Mouse (Mus musculus): ENCODE measurements around the gene Spem2.
A peak's percentile ranks its signal among the peaks of the same experiment; 100 is the strongest.

The Spem2 gene

GRCm38 (mm10) chr11:69799394-69800137, 18.7 kb downstream of the Spem2 start:
- peak; percentile 46 for DNase-seq (ENCODE audit: low read depth, low spot score)

GRCm38 (mm10) chr11:69797924-69798323, 20.3 kb downstream of the Spem2 start:
- DNase-seq (ENCODE audit: low read depth, low spot score): no peak

GRCm38 (mm10) chr11:69795983-69796435, 22.3 kb downstream of the Spem2 start:
- DNase-seq (ENCODE audit: low read depth, low spot score): no peak

- peak; percentile 98 for DNase-seq (ENCODE audit: low read depth, low spot score)
These were observed 22.9 kb downstream of the Spem2 start, which contains the start of gene Chrnb1 for GRCm38 (mm10) chr11:69795168-69795982. Gene Chrnb1 (minus strand): TSS chr11:69795943.

GRCm38 (mm10) chr11:69793429-69793828, 24.8 kb downstream of the Spem2 start:
- no peak for DNase-seq (ENCODE audit: low read depth, low spot score)

GRCm38 (mm10) chr11:69791420-69791819, 26.8 kb downstream of the Spem2 start:
- DNase-seq (ENCODE audit: low read depth, low spot score): no peak

DNA sequence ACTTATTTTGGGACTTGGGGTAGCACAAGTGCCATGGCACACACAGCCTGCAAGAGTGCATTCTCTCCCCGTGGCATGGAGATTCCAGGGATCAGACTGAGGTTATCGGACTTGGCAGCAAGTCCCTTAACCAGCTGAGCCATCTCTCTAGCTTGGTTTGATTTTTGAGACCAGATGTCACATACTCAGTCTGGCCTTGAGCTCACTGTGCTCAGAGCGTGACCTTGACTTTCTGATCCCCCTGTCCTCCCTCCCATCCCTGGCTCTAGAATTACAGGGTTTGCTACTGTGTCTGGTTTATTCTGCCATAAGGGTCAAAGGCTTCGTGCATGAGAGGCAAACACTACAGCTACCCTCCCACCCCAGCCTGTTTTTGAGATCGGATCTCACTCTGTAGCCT, 28.8 kb downstream of the Spem2 start:
- DNase-seq (ENCODE audit: low read depth, low spot score): no peak

GRCm38 (mm10) chr11:69787306-69787705, 31.0 kb downstream of the Spem2 start:
- peak; percentile 49 for DNase-seq (ENCODE audit: low read depth, low spot score)

DNA sequence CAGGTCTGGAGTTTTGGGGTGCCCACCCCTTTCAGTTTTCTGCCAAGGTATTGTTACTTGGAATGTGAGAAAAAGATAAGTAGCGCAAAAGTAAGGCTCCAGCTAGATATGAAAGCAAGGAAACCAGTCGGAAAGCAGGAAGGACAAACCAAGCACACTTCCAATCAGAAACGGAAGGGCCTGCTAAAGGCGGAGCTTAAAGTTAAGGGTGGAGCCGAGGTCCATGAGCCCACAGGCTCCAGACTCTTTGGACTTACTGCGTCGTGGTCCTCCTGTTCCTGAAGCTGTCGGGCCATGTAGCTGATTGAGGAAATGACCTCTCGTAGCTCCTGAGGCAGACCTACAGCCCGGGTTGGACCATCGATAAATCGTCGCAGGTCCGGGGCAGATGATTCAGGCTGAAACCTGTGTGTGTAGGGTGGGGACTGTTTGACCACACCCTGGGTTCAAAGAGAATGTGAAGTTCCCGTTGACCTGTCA, 33.4 kb downstream of the Spem2 start:
- peak; percentile 97 for DNase-seq (ENCODE audit: low read depth, low spot score)

DNA sequence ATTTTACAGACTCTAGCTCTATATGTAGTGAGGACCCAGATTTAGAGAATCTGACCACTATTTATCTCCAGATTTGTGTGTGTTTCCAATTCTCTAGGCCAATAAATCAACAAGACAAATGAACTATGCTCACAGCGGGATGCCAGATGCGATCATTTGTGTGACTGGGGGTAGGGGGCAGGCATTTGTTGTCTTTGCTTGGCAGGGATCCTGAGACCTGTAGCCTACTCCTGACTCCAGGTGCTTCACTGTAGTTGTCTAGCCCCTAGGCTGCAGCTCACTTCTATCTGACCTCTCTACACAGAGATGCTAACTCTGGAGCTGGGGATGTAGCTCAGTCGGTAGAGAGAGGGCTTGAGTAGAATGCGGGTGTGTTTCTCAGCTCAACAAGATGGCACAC, 36.4 kb downstream of the Spem2 start:
- peak; percentile 81 for DNase-seq (ENCODE audit: low read depth, low spot score)

DNA sequence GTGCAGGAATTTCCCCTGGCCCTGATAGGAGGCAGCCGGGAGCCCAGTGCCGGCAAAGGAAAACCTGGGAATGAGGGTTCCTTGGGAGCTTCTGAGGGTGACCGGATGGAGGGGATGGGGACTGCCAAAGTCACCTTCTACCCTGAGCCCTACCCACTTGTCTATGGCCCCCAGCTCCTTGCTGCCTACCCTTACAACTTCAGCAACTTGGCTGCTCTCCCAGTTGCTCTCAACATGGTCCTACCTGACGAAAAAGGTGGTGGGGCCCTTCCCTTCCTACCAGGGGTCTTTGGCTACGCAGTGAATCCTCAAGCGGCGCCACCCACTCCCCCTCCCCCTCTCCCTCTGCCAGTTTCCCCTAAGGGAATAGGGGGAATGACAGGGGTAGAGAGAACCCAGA, 39.3 kb downstream of the Spem2 start:
- no peak for DNase-seq (ENCODE audit: low read depth, low spot score)

DNA sequence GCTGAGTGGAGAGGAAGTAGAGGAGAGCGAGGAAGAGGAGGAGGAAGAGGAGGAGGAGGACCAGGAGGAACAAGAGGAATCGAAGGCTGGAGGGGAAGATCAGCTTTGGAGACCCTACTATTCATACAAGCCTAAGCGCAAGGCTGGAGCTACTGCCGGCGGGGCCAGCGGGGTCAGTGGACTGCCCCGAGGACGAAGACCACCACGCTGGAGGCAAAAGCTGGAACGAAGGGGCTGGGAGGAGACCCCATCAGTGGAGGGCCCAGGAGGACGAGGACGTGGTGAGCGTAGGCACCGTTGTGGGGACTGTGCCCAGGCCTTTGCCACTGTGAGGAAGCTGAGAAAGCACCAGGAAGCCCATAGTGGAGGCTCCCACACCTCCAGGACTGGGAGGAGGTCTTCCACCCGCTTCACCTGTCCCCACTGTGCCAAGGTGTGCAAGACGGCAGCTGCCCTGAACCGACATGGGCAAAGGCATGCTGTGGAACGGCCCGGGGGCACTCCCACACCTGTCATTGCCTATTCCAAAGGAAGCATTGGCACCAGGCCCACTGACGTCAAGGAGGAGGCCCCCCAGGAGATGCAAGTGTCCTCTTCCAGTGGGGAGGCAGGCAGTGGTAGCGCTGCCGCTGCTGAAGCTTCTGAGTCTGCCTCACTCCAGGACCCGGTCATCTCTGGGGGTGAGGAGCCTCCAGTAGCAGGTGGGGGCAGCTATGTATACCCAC, 39.8 kb downstream of the Spem2 start:
- DNase-seq (ENCODE audit: low read depth, low spot score): no peak

DNA sequence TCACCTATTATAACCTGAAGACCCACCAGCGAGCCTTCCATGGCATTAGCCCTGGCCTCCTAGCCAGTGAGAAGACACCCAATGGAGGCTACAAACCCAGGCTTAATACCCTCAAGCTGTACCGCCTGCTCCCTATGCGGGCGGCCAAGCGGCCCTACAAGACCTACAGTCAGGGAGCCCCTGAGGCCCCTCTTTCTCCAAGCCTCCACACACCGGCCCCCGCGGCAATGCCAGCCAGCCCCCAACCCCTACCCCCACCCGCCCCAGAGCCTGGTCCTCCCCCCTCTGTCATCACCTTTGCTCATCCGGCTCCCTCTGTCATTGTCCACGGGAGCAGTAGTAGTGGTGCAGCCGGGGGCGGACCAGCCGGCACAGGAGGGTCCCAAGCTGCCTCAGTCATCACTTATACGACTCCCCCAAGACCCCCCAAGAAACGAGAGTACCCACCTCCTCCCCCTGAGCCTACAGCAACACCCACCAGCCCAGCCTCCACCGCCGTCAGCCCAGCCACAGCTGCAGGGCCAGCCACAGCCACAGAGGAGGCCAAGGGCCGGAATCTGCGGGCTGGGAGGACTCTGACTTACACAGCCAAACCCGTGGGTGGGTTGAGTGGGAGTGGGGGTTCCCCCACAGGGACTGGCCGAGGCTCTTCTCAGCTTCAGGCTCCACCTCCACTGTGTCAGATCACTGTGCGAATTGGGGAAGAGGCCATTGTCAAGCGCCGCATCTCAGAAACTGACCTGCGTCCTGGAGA, 40.6 kb downstream of the Spem2 start:
- DNase-seq (ENCODE audit: low read depth, low spot score): no peak

DNA sequence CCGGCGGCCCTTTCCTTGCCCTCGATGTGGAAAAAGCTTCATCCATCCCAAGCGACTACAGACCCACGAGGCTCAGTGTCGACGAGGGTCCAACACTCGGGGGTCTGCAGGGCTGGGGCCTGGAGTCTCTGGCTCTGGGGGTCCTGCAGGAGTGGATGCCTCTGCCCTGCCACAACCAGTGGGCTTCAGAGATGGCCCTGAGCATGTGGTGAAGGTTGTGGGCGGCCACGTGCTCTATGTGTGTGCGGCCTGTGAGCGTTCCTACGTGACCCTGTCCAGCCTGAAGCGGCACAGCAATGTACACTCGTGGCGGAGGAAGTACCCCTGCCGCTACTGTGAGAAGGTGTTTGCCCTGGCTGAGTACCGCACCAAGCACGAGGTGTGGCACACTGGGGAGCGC, 41.8 kb downstream of the Spem2 start:
- no peak for DNase-seq (ENCODE audit: low read depth, low spot score)

GRCm38 (mm10) chr11:69775716-69776115, 42.5 kb downstream of the Spem2 start:
- DNase-seq (ENCODE audit: low read depth, low spot score): no peak

- no peak for DNase-seq (ENCODE audit: low read depth, low spot score)
These were observed 43.3 kb downstream of the Spem2 start for GRCm38 (mm10) chr11:69774961-69775360.

DNA sequence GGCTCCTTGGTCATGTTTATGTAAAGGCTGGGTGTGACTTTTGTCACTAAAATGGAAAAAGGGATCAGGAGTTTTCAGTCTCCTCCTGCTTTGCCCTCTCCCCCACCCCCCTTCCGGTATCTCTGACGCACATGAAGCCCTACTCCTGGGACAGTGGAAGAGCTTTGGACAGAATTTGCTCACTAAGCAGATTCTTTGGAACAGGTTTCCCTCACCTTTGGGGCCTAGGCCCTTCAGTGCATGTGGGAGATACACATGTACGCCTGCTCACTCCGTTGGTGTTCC, 50.7 kb downstream of the Spem2 start:
- DNase-seq (ENCODE audit: low read depth, low spot score): no peak

GRCm38 (mm10) chr11:69766872-69767624, 51.2 kb downstream of the Spem2 start:
- DNase-seq (ENCODE audit: low read depth, low spot score): no peak

All from ZHBTc4 (cell line).